Mouse (Mus musculus) bone marrow, adult 2 months (tissue): ENCODE measurements at regions not wholly inside any gene's neighbourhood (a gene's known extent, or its start where the extent isn't known, plus 50 kb on each side); places are given as distances from the start of the nearest gene placed in this dataset.

ENCODE experiments used
- CTCF ChIP-seq: fragments of 200-500 bp; IDR thresholded peaks from 2 replicates; pipeline ENCODE4 v1.5.1; 2011; ENCODE audit warnings: low read length, control low read depth; ENCODE audit not compliant: control insufficient read depth, insufficient read depth
- POLR2A ChIP-seq: fragments of 200-500 bp; IDR thresholded peaks from 2 replicates; pipeline ENCODE4 v1.6.1; 2011; ENCODE audit warnings: low read depth, mild to moderate bottlenecking, control low read depth, low read length, borderline replicate concordance; ENCODE audit not compliant: control insufficient read depth

- TF ChIP-seq CTCF (no peak), POLR2A (no peak)
Measured at GRCm38 (mm10) chr8:107827500-107828125, 114.8 kb upstream of the Zfhx3 start.
